Mouse (Mus musculus) megakaryocyte, adult 5-6 weeks (primary cell): ENCODE measurements around the gene Lrsam1. TPM values are rescaled to one million over a fixed set of nuclear protein-coding genes. Genes with fewer than 3 reads are reported as not detected.

Experiments used
- ATAC-seq: 2 replicates; pipeline ENCODE4 v1.8.0; 2016; ENCODE audit warnings: mild to moderate bottlenecking, inconsistent platforms; ENCODE audit not compliant: poor library complexity, severe bottlenecking
- total RNA-seq, 2 experiments: library from RNA; stranded (forward) in 1 of 2; stranded (reverse) in 1 of 2; fragments of 153-499, 151-499 nt in 1 of 2; fragments of 221-1000, 200-1000 nt in 1 of 2; gene quantifications; 2 replicates each; pipeline versions ENCODE4 v1.2.3 to v1.2.4; 2015 to 2017

The Lrsam1 gene
- total RNA-seq, 2 experiments from 2014 or later, result 5.5 to 7.2 TPM

GRCm38 (mm10) chr2:32928235-32928946 is 33.0 kb downstream of the Lrsam1 start:
- ATAC-seq, result peak; percentile 56; the same call in 1 of the 2 replicates

GRCm38 (mm10) chr2:32927624-32928234 is 33.7 kb downstream of the Lrsam1 start:
- ATAC-seq, result no peak

GRCm38 (mm10) chr2:32926330-32927075 is 34.9 kb downstream of the Lrsam1 start:
- no peak for ATAC-seq

- ATAC-seq, result no peak
Measured at GRCm38 (mm10) chr2:32924306-32924844, 37.0 kb downstream of the Lrsam1 start.

GRCm38 (mm10) chr2:32923551-32924250 is 37.7 kb downstream of the Lrsam1 start:
- no peak for ATAC-seq

GRCm38 (mm10) chr2:32922564-32922963 is 38.9 kb downstream of the Lrsam1 start:
- ATAC-seq, result no peak

GRCm38 (mm10) chr2:32921801-32922380 is 39.5 kb downstream of the Lrsam1 start:
- ATAC-seq, result no peak

- ATAC-seq, result no peak
Measured at GRCm38 (mm10) chr2:32921235-32921634, 40.2 kb downstream of the Lrsam1 start.

- no peak for ATAC-seq
Measured at GRCm38 (mm10) chr2:32918391-32918790, 43.0 kb downstream of the Lrsam1 start.

- peak; percentile 97 for ATAC-seq
Measured at GRCm38 (mm10) chr2:32917526-32917925, 43.9 kb downstream of the Lrsam1 start.

- no peak for ATAC-seq
Measured at GRCm38 (mm10) chr2:32914896-32915295, 46.5 kb downstream of the Lrsam1 start.

- ATAC-seq, result no peak
Measured at GRCm38 (mm10) chr2:32914362-32914761, 47.1 kb downstream of the Lrsam1 start.

- ATAC-seq, result peak; percentile 91
Measured at GRCm38 (mm10) chr2:32912210-32912804, 49.1 kb downstream of the Lrsam1 start.

GRCm38 (mm10) chr2:32911639-32912182 is 49.7 kb downstream of the Lrsam1 start:
- no peak for ATAC-seq

GRCm38 (mm10) chr2:32908796-32909195 is 52.6 kb downstream of the Lrsam1 start:
- ATAC-seq, result no peak

- no peak for ATAC-seq
Measured at GRCm38 (mm10) chr2:32908272-32908671, 53.1 kb downstream of the Lrsam1 start.

- no peak for ATAC-seq
Measured at GRCm38 (mm10) chr2:32907442-32907841, 54.0 kb downstream of the Lrsam1 start.

GRCm38 (mm10) chr2:32905297-32905696 is 56.1 kb downstream of the Lrsam1 start:
- no peak for ATAC-seq

GRCm38 (mm10) chr2:32904637-32905036 is 56.8 kb downstream of the Lrsam1 start:
- ATAC-seq, result no peak

- no peak for ATAC-seq
Measured at GRCm38 (mm10) chr2:32903470-32903869, 57.9 kb downstream of the Lrsam1 start.
